Mouse (Mus musculus) forebrain, embryonic 12.5 days (tissue): Measurements from ENCODE around the gene Fosb. TPM values are rescaled to one million over a fixed set of nuclear protein-coding genes. Genes with fewer than 3 reads are reported as not detected.

ENCODE experiments used
- ATAC-seq: fragments of 200-750 bp; cut with Nextera tagmentation; 2 replicates; pipeline ENCODE4 v1.8.0; 2017; ENCODE audit warnings: moderate TSS enrichment; ENCODE audit not compliant: low FRiP score
- H3K27ac ChIP-seq: fragments of 300-500 bp; sonication (generic); 2 replicates; pipeline ENCODE4 v1.5.1; 2016; ENCODE audit warnings: mild to moderate bottlenecking
- H3K27me3 ChIP-seq: fragments of 300-500 bp; sonication (generic); 2 replicates; pipeline ENCODE4 v1.6.1; 2016; ENCODE audit warnings: mild to moderate bottlenecking
- H3K36me3 ChIP-seq: fragments of 300-500 bp; sonication (generic); replicated peaks from 2 replicates; pipeline ENCODE4 v1.6.1; 2016; ENCODE audit warnings: mild to moderate bottlenecking
- H3K4me1 ChIP-seq: fragments of 300-500 bp; sonication (generic); 2 replicates; pipeline ENCODE4 v1.6.1; 2016
- H3K4me2 ChIP-seq: fragments of 300-500 bp; sonication (generic); 2 replicates; pipeline ENCODE4 v1.6.1; 2016; ENCODE audit warnings: mild to moderate bottlenecking, moderate library complexity
- H3K4me3 ChIP-seq: fragments of 300-500 bp; sonication (generic); replicated peaks from 2 replicates; pipeline ENCODE4 v1.5.1; 2016; ENCODE audit warnings: mild to moderate bottlenecking
- H3K9ac ChIP-seq: fragments of 300-500 bp; sonication (generic); 2 replicates; pipeline ENCODE4 v1.6.1; 2016; ENCODE audit warnings: mild to moderate bottlenecking
- H3K9me3 ChIP-seq: fragments of 300-500 bp; sonication (generic); 2 replicates; pipeline ENCODE4 v1.6.1; 2016
- WGBS: fragments of 180-500 bp; shearing (Covaris S2); methylation state at CpG from one replicate; pipeline ENCODE4 v1.1.7; 2016; 5-methylcytosine and 5-hydroxymethylcytosine counted together
- polyA plus RNA-seq: library from polyadenylated mRNA; unstranded; fragments of >200 nt; fragmentation: Nextera tagmentation; extraction: Ambion mirVana; gene quantifications from 2 replicates; pipeline ENCODE4 v1.2.1, GENCODE M21; 2016

Gene Fosb
- polyA plus RNA-seq, 1 experiment from 2014 or later = not detected

DNA sequence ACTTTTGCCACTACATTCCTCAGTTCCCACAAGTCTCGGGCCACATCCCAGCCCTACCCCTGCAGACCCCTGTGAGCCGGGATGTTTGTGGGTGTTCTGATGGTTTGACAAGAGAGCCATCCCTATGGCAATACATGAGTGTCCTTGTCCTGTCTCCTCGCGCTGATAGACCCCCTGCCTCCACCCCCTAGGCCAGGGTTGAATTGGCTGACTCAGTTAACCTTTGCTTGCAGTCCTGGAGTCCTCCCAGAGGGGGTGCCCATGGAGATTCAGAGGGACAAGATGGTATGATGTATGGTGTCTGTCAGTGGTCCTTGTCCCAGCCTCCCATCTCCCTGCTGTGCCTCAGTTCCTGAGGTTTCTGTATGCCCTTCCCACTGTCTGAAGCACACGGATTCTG lies 4.2 kb upstream of the Fosb start:
- H3K4me3 ChIP-seq = no peak overlapping the region
- no peak overlapping the region for H3K4me2 ChIP-seq
- peaks cover 20% of the 10 kb centered on the region for H3K4me1 ChIP-seq
- no peak overlapping the region for H3K9ac ChIP-seq
- 47% methylated on average over 5 of the region's 5 CpGs for WGBS
- no peaks in the 10 kb centered on the region for H3K9me3 ChIP-seq
- H3K27ac ChIP-seq = no peak overlapping the region
- no peaks in the 10 kb centered on the region for H3K36me3 ChIP-seq
- no peak for ATAC-seq
- H3K27me3 ChIP-seq = peaks cover 51% of the 10 kb centered on the region

GRCm38 (mm10) chr7:19311991-19312390 lies 2.1 kb upstream of the Fosb start:
- no peak overlapping the region for H3K27ac ChIP-seq
- H3K9ac ChIP-seq = no peak overlapping the region
- H3K4me3 ChIP-seq = no peak overlapping the region
- H3K9me3 ChIP-seq = no peaks in the 10 kb centered on the region
- no peaks in the 10 kb centered on the region for H3K36me3 ChIP-seq
- WGBS = 36% methylated on average over 4 of the region's 4 CpGs
- ATAC-seq = no peak
- no peak overlapping the region for H3K4me2 ChIP-seq
- peaks cover 31% of the 10 kb centered on the region for H3K4me1 ChIP-seq
- peaks cover 50% of the 10 kb centered on the region for H3K27me3 ChIP-seq

- H3K9me3 ChIP-seq = no peaks in the 10 kb centered on the region
- WGBS = under 1% methylated on average over 48 of the region's 48 CpGs
- no peak overlapping the region for H3K27ac ChIP-seq
- peak overlapping the region; percentile 63 for H3K4me3 ChIP-seq
- peak overlapping the region; percentile 47 for H3K9ac ChIP-seq
- H3K27me3 ChIP-seq = peaks cover 61% of the 10 kb centered on the region
- H3K4me2 ChIP-seq = peak overlapping the region; percentile 94
- H3K36me3 ChIP-seq = no peaks in the 10 kb centered on the region
- no peak for ATAC-seq
- H3K4me1 ChIP-seq = peaks cover 36% of the 10 kb centered on the region
Observed at GRCm38 (mm10) chr7:19309278-19309883, 470 bp downstream of the Fosb start.

DNA sequence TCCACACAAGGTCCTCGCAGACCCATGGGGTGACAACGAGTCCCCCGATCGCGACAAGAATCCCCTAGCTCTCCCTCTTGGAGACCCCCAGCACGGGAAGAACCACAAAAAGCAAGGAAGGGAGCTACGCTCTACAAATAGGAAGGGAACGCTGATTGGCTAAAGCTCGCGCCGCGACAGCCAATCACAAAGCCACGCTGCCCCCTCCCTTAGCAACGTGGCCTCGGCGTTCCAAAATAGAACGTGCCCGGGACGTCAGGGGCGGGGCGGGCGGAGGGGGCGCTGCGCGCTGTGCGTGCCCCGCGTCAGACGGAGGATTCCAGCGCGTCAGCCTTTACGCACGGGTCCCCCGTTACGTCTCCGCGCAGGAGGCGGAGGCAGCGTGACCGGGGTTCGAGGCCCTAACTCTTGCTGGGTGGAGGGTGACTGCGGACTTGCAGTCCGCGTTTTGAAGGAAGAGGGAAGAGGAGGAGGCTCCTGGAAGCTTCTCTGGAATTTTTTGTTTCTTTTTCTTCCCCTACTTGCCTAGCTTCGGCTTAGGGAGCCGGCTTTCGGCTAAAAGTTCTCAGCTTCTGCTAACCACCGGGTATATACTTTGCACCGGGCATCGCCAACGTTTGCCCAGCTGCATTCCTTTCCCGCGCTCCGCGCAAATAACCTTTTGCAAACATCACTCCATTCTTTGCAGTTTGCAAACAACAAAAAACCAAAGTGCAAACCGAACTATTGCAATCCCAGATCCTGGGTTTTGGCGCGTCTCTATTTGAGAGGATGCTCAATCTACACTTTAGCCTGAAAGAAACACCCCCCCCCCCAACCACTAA lies 1.2 kb downstream of the Fosb start:
- Histone ChIP-seq H3K27ac (peak overlapping the region; percentile 44; the same call in 1 of the 2 replicates), H3K9me3 (no peaks in the 10 kb centered on the region), H3K4me2 (peak overlapping the region; percentile 94), H3K27me3 (peaks cover 61% of the 10 kb centered on the region), H3K4me1 (peaks cover 43% of the 10 kb centered on the region), H3K4me3 (peak overlapping the region; percentile 63), H3K9ac (peak overlapping the region; percentile 47), H3K36me3 (no peaks in the 10 kb centered on the region)
- peak; percentile 87 for ATAC-seq
- WGBS = under 1% methylated on average over 58 of the region's 58 CpGs

GRCm38 (mm10) chr7:19307739-19308453 lies 2.0 kb downstream of the Fosb start:
- Histone ChIP-seq H3K9me3 (no peaks in the 10 kb centered on the region), H3K4me3 (peak overlapping the region; percentile 63), H3K27ac (peak overlapping the region; percentile 44; the same call in 1 of the 2 replicates), H3K4me2 (peak overlapping the region; percentile 94), H3K27me3 (peaks cover 63% of the 10 kb centered on the region), H3K9ac (peak overlapping the region; percentile 45), H3K36me3 (no peaks in the 10 kb centered on the region), H3K4me1 (peaks cover 46% of the 10 kb centered on the region)
- 3% methylated on average over 18 of the region's 18 CpGs for WGBS
- peak; percentile 44 for ATAC-seq

DNA sequence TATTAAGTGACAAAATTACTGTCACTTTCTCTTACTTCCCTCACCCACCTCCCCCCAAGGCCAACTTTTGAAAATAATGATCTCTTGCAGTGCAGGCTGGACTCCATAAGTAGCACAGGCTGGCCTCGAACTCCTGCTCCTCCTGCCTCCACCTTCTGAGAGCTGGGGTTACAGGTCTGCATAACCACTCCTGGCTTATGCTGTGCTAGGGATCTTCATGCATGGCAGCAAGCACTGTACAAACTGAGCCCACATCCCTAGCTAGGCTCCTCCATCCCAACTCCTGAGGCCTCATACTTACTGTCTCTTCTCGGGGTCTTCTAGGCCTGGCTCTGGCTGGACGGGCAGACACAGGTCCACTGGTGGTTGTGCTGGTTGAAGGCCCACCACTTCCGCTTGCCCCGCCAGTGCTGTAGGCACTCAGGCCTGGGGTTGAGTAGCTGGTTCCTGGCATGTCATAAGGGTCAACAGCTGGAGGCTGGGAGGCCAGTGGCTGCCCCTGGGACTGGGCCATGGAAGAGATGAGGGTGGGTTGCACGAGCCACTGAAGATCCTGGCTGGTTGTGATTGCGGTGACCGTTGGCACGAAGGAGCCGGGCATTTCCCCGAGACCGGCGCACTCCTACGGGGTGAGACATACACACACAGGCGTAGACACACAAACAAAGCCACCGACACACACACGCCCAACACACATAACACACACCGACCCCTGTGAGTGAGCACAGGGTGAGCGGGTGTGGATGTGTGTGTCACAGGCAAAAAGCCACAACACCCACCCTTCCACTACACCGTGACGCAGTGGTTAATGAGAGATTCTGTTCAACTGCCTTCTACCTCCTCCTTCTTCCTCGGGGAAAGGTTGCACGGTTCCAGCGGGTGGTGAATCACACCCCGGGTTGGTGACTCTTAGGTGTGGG lies 2.8 kb downstream of the Fosb start:
- Histone ChIP-seq H3K9ac (0 out of 2 replicates have a peak overlapping the region, but pooled peaks have one; percentile 45), H3K27ac (no peak overlapping the region), H3K4me2 (peak overlapping the region; percentile 94), H3K4me1 (peaks cover 47% of the 10 kb centered on the region), H3K4me3 (no peak overlapping the region), H3K27me3 (peaks cover 68% of the 10 kb centered on the region), H3K36me3 (no peaks in the 10 kb centered on the region), H3K9me3 (no peaks in the 10 kb centered on the region)
- WGBS = 76% methylated on average over 25 of the region's 25 CpGs
- no peak for ATAC-seq

DNA sequence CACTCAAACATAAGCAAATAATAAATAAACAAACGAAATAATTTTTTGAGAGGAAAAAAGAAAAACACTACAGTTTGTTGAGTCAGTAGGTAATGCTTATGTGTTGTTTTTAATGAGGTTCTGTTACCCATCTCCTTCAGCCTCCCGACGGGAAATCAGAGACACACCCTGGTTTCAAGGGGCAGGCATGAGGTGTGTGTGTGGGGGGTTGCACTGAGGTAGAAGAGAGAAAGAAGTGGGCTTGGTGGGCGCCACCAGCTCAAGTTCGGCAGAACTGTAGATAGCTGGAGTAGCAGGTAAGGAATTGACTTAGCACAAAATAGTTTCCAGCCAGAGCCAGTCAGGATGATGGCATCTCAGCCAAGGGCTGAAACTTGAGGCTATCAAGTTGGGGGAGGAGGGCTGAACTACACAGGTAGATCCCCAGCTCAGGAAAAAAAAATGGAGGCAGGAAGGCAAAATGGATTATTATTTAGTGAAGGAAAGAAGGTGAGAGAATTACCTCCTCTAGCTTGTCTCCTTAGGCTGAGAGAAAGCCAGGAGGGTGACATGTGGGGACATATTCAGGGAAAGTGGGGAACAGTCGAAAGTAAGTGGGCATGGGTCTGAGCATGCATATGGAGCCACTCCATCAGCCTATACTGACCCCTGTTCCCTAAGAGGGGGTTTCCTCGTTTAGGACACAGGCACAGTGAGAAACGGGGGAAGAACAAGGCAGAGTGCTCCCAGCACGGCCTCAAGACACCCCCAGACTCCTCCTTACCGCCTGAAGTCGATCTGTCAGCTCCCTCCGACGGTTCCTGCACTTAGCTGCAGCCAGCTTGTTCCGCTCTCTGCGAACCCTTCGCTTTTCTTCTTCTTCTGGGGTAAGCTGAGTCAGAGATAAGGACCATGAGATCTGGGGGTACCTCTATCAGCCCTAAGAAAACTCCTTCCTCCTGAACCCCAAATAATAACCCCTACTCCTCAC lies 3.8 kb downstream of the Fosb start:
- no peak for ATAC-seq
- no peak overlapping the region for H3K9ac ChIP-seq
- 44% methylated on average over 16 of the region's 16 CpGs for WGBS
- H3K27me3 ChIP-seq = peaks cover 73% of the 10 kb centered on the region
- peaks cover 55% of the 10 kb centered on the region for H3K4me1 ChIP-seq
- H3K36me3 ChIP-seq = no peaks in the 10 kb centered on the region
- no peaks in the 10 kb centered on the region for H3K9me3 ChIP-seq
- H3K27ac ChIP-seq = no peak overlapping the region
- no peak overlapping the region for H3K4me2 ChIP-seq
- H3K4me3 ChIP-seq = no peak overlapping the region

GRCm38 (mm10) chr7:19305413-19305735 lies 4.5 kb downstream of the Fosb start:
- H3K9ac ChIP-seq = no peak overlapping the region
- peaks cover 54% of the 10 kb centered on the region for H3K4me1 ChIP-seq
- no peaks in the 10 kb centered on the region for H3K9me3 ChIP-seq
- peak overlapping the region; percentile 38; the same call in 1 of the 2 replicates for H3K4me3 ChIP-seq
- H3K4me2 ChIP-seq = peak overlapping the region; percentile 53
- H3K27ac ChIP-seq = no peak overlapping the region
- ATAC-seq = no peak
- 8% methylated on average over 6 of the region's 6 CpGs for WGBS
- peaks cover 73% of the 10 kb centered on the region for H3K27me3 ChIP-seq
- H3K36me3 ChIP-seq = no peaks in the 10 kb centered on the region

DNA sequence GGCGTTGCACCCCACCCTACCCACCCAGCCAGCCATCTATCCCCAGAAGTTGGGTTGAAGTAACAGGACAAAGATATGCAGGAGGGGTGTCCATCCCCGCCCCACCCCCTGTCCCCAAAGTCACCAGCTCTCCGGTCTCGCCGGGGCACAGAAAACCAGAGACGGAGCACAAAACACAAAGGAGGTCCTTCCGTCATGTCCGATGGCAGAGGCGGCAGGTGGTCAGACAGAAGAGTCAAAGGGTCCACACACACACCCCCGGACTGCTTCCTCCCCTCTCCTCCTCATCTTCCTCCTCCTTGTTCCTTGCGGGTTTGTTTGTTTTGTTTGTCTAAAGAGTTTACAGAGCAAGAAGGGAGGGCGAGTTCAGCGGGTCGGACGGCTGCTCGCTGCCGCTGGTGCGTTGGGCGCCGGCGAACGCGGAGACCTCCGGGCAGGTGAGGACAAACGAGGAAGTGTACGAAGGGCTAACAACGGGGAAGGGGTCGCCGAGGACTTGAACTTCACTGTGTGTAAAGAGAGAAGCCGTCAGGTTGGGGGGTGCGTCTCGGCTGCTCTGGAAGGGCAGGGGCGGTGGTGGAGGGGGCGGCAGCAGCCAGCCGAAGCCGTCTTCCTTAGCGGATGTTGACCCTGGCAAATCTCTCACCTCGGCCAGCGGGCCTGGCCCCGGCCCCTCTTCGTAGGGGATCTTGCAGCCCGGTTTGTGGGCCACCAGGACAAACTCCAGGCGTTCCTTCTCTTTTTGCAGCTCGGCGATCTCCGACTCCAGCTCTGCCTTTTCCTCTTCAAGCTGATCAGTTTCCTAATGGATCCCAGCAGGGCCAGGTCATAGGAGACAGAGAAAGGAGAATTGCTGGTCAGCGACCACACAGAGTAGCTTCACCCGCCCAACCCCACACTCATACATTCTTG lies 5.1 kb downstream of the Fosb start:
- peak overlapping the region; percentile 38 for H3K4me3 ChIP-seq
- ATAC-seq = no peak
- 2% methylated on average over 48 of the region's 48 CpGs for WGBS
- H3K27ac ChIP-seq = no peak overlapping the region
- peaks cover 50% of the 10 kb centered on the region for H3K4me1 ChIP-seq
- peaks cover 73% of the 10 kb centered on the region for H3K27me3 ChIP-seq
- H3K4me2 ChIP-seq = peak overlapping the region; percentile 53
- no peaks in the 10 kb centered on the region for H3K9me3 ChIP-seq
- H3K36me3 ChIP-seq = no peaks in the 10 kb centered on the region
- H3K9ac ChIP-seq = peak overlapping the region; percentile 41

- H3K4me1 ChIP-seq = peaks cover 40% of the 10 kb centered on the region
- H3K9me3 ChIP-seq = no peaks in the 10 kb centered on the region
- WGBS = 1% methylated on average over 16 of the region's 16 CpGs
- H3K36me3 ChIP-seq = no peaks in the 10 kb centered on the region
- no peak overlapping the region for H3K27ac ChIP-seq
- H3K4me3 ChIP-seq = 0 out of 2 replicates have a peak overlapping the region, but pooled peaks have one; percentile 11
- peaks cover 66% of the 10 kb centered on the region for H3K27me3 ChIP-seq
- H3K4me2 ChIP-seq = peak overlapping the region; percentile 53
- no peak for ATAC-seq
- H3K9ac ChIP-seq = peak overlapping the region; percentile 30
Observed at GRCm38 (mm10) chr7:19303770-19304169, 6.1 kb downstream of the Fosb start.
